Mouse (Mus musculus): ENCODE measurements around the gene Agrp.

- no peak for TF ChIP-seq CTCF (conservative IDR thresholded peaks at IDR 0.05; ENCODE audit: low read length)
- TF ChIP-seq NANOG (IDR thresholded peaks at IDR 0.05; ENCODE audit: borderline replicate concordance, low read length) = no peak
- TF ChIP-seq POU5F1 (IDR thresholded peaks at IDR 0.05; ENCODE audit: borderline replicate concordance, low read length) = no peak
Measured at GRCm38 (mm10) chr8:105518436-105519313, 118.5 kb downstream of the Agrp start, which contains the start of gene Hsd11b2.

Measured in E14TG2a.4 (cell line).